Mouse (Mus musculus): ENCODE results near the gene Adpgk.

- TF ChIP-seq CTCF (IDR thresholded peaks at IDR 0.05; ENCODE audit: control insufficient read depth, insufficient read depth, low read length) (no peak), POLR2A (IDR thresholded peaks at IDR 0.05; ENCODE audit: borderline replicate concordance, control insufficient read depth, low read depth, low read length) (no peak)
Measured at GRCm38 (mm10) chr9:59316206-59316605, 24.8 kb downstream of the Adpgk start.
